Mouse (Mus musculus) left cerebral cortex, postnatal 4 days (tissue): ENCODE data around the gene Heg1. TPM values are rescaled to one million over a fixed set of nuclear protein-coding genes. Genes with fewer than 3 reads are reported as not detected.

ENCODE experiments used
- DNase-seq: peaks from one replicate; pipeline ENCODE4 v3.0.0-alpha.2; 2022
- intact Hi-C: fragments of 180-260 bp; cut with DNase I; formaldehyde crosslinking; loops from one replicate; pipeline ENCODE4 v1.15.1; 2025
- total RNA-seq, 2 experiments: library from RNA; stranded (reverse); gene quantifications; 2 replicates each; pipeline ENCODE4 v1.2.3; 2021

Gene Heg1
- total RNA-seq, 2 experiments from 2014 or later = 22.5 to 23.0 TPM

GRCm38 (mm10) chr16:33676347-33677312, 7.5 kb upstream of the Heg1 start:
- no peak for DNase-seq
- intact Hi-C loops = no loop called here

- no peak for DNase-seq
- intact Hi-C loops = no loop called here
These were observed 6.9 kb upstream of the Heg1 start for GRCm38 (mm10) chr16:33677313-33677690.

- intact Hi-C loops = no loop called here
- no peak for DNase-seq
These were observed 6.3 kb upstream of the Heg1 start for GRCm38 (mm10) chr16:33677901-33678300.

- intact Hi-C loops = no loop called here
- no peak for DNase-seq
These were observed 3.9 kb upstream of the Heg1 start for GRCm38 (mm10) chr16:33680271-33680670.

- intact Hi-C loops = no loop called here
- no peak for DNase-seq
These were observed 3.4 kb upstream of the Heg1 start for GRCm38 (mm10) chr16:33680816-33681215.

GRCm38 (mm10) chr16:33681661-33682060, 2.5 kb upstream of the Heg1 start:
- DNase-seq = no peak
- intact Hi-C loops = no loop called here

- intact Hi-C loops = no loop called here
- DNase-seq = no peak
These were observed 1.5 kb upstream of the Heg1 start for GRCm38 (mm10) chr16:33682651-33683050.

GRCm38 (mm10) chr16:33683206-33684161, 686 bp upstream of the Heg1 start:
- intact Hi-C loops = no loop called here
- no peak for DNase-seq

GRCm38 (mm10) chr16:33684703-33685701, 832 bp downstream of the Heg1 start:
- DNase-seq = no peak
- intact Hi-C loops = no loop called here

GRCm38 (mm10) chr16:33686056-33686455, 1.9 kb downstream of the Heg1 start:
- DNase-seq = no peak
- intact Hi-C loops = no loop called here

GRCm38 (mm10) chr16:33687724-33688123, 3.6 kb downstream of the Heg1 start:
- DNase-seq = no peak
- intact Hi-C loops = no loop called here

- intact Hi-C loops = no loop called here
- peak; percentile 51 for DNase-seq
These were observed 7.0 kb downstream of the Heg1 start for GRCm38 (mm10) chr16:33690975-33691747.

- DNase-seq = no peak
- intact Hi-C loops = no loop called here
These were observed 9.4 kb downstream of the Heg1 start for GRCm38 (mm10) chr16:33693553-33693952.

- intact Hi-C loops = no loop called here
These were observed 12.8 kb downstream of the Heg1 start for GRCm38 (mm10) chr16:33696811-33697575.

GRCm38 (mm10) chr16:33697576-33698276, 13.6 kb downstream of the Heg1 start:
- DNase-seq = no peak
- intact Hi-C loops = no loop called here

More at GRCm38 (mm10) chr16:33696811-33697575, 12.8 kb downstream of the Heg1 start:
- peak; percentile 91 for DNase-seq

- intact Hi-C loops = no loop called here
- DNase-seq = no peak
These were observed 14.2 kb downstream of the Heg1 start for GRCm38 (mm10) chr16:33698277-33698790.

GRCm38 (mm10) chr16:33700584-33700983, 16.4 kb downstream of the Heg1 start:
- intact Hi-C loops = no loop called here
- DNase-seq = no peak

- DNase-seq = no peak
These were observed 17.7 kb downstream of the Heg1 start for GRCm38 (mm10) chr16:33701872-33702271.

More at GRCm38 (mm10) chr16:33701872-33702271, 17.7 kb downstream of the Heg1 start:
- intact Hi-C loops = no loop called here
